Mouse (Mus musculus) bone marrow, adult 2 months (tissue): ENCODE measurements at regions not wholly inside any gene's neighbourhood (a gene's known extent, or its start where the extent isn't known, plus 50 kb on each side); places are given as distances from the start of the nearest gene placed in this dataset.

ENCODE experiments used
- H3K27ac ChIP-seq: fragments of 200-500 bp; 2 replicates; pipeline ENCODE4 v1.5.1; 2012; ENCODE audit warnings: low read depth, mild to moderate bottlenecking, control low read depth, inconsistent platforms, low read length; ENCODE audit not compliant: control insufficient read depth, poor library complexity, insufficient read depth
- H3K4me1 ChIP-seq: fragments of 200-500 bp; 2 replicates; pipeline ENCODE4 v1.6.1; 2011; ENCODE audit warnings: low read length; ENCODE audit not compliant: control insufficient read depth, insufficient read depth
- H3K4me3 ChIP-seq: fragments of 200-500 bp; replicated peaks from 2 replicates; pipeline ENCODE3; 2011; ENCODE audit warnings: mild to moderate bottlenecking, low read depth, low read length, control low read depth; ENCODE audit not compliant: control insufficient read depth
- CTCF ChIP-seq: fragments of 200-500 bp; IDR thresholded peaks from 2 replicates; pipeline ENCODE4 v1.5.1; 2011; ENCODE audit warnings: low read length, control low read depth; ENCODE audit not compliant: control insufficient read depth, insufficient read depth
- POLR2A ChIP-seq: fragments of 200-500 bp; IDR thresholded peaks from 2 replicates; pipeline ENCODE4 v1.6.1; 2011; ENCODE audit warnings: low read depth, mild to moderate bottlenecking, control low read depth, low read length, borderline replicate concordance; ENCODE audit not compliant: control insufficient read depth
- WGBS: fragments of 180-500 bp; shearing (Covaris S2); methylation state at CpG from one replicate; pipeline ENCODE4 v1.1.7; 2018; 5-methylcytosine and 5-hydroxymethylcytosine counted together

DNA sequence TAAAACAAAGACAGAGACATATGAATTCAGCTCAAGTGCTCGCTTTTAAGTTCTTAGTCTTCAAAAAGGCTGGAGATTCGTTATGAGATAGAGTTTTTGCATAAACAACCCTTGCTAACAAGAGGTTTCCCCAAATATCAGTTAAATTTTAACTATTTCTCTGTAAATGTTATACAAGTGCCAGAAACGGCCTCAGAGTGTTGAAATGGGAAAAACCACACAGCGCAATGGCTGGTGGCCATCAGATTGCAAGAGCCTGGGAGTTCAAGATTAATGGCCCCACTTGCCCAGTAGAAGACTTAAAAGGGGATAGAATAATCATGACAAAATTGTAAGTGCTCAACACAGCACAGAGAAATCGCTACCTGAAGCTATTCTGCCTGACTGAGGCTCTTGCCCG, 130.1 kb downstream of the Rpl36a-ps1 start:
- Histone ChIP-seq H3K4me1 (no peaks in the 10 kb centered on the region; the same call in 1 of the 2 replicates), H3K27ac (no peak overlapping the region), H3K4me3 (no peak overlapping the region)
- no peak for TF ChIP-seq POLR2A
- TF ChIP-seq CTCF = no peak
- WGBS = 58% methylated on average over 6 of the region's 6 CpGs

DNA sequence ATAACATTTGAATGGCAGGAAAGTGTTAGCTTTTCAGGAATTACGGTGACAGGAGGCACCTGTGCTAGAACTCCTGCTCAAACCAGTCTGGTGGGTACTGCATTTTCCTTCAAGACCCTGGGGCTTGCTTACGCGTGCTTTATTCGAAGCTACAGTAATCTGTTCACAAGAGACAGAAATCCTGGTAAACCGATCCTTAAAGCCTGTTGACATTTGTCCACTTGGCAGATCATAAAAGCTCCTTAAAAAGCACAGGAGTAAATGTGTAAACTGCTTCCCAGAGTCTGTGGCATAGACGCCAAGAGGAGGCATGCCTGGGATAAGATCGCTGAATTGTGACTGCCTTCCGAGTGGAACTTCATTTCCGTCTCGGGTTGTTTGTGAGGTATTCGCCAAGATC, 130.5 kb downstream of the Rpl36a-ps1 start:
- WGBS = 89% methylated on average over 11 of the region's 11 CpGs
- Histone ChIP-seq H3K4me3 (no peak overlapping the region), H3K27ac (no peak overlapping the region), H3K4me1 (no peaks in the 10 kb centered on the region; the same call in 1 of the 2 replicates)
- no peak for TF ChIP-seq CTCF
- no peak for TF ChIP-seq POLR2A

DNA sequence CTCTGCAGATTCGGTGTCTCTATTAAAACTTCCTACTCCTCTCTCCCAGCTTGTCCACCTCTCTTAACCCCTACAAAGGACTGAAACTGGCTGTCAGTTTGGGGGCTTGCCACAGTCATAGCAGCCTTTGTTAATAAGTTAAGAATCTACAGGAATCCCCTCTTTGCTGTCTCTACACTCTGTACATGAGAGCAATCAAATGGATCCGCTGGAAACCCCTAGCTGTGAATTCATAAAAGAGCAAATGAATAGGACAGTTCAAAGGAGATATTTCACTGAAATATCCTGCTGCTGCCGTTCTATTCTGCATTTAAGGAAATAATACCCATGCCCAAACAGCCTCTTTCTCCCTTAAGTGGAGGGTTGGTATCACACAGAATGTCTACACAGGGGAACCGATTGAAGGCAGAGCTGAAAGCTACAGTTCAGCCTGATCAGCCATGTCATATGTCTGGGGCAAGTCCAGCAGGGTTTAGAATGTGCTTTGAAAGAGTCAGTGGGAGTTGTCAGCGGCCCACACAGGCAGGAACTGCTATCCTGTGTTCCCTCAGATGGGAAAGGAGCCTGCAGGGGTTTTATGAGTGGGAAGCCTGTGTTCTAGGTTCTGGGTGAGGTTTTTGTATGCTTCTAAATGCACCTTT, 131.9 kb downstream of the Rpl36a-ps1 start:
- 75% methylated on average over 5 of the region's 5 CpGs for WGBS
- H3K4me3 ChIP-seq = no peak overlapping the region
- TF ChIP-seq CTCF (no peak), POLR2A (no peak)
- no peak overlapping the region for H3K27ac ChIP-seq
- no peaks in the 10 kb centered on the region; the same call in 1 of the 2 replicates for H3K4me1 ChIP-seq

DNA sequence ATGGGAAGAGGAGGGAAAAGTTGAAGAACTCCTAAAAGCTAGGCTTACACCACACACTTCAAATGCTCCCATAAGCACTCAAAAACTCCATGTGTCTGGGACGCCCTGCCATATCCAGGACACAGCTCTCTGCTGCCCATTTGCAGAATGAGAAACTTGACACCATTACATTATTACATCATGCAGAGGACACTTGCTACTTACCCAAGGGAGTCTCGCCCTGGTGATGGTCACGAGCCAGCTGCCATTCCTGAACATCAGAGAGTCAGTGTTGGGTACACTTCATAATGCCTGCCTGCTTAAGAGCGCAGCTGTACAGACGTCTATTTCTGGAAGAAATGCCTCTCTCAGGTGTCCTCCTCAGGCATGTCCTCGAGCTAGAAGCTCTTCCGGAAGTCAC, 135.3 kb downstream of the Rpl36a-ps1 start:
- Histone ChIP-seq H3K4me3 (no peak overlapping the region), H3K27ac (no peak overlapping the region), H3K4me1 (no peaks in the 10 kb centered on the region)
- WGBS = 85% methylated on average over 7 of the region's 7 CpGs
- TF ChIP-seq POLR2A (no peak), CTCF (no peak)

GRCm38 (mm10) chr14:98848500-98848899, 145.6 kb downstream of the Rpl36a-ps1 start:
- no peak for TF ChIP-seq POLR2A
- no peak for TF ChIP-seq CTCF
- H3K4me1 ChIP-seq = no peaks in the 10 kb centered on the region
- H3K4me3 ChIP-seq = no peak overlapping the region
- 26% methylated on average over 1 of the region's 1 CpGs for WGBS
- H3K27ac ChIP-seq = no peak overlapping the region

GRCm38 (mm10) chr14:98844221-98844620, 149.9 kb downstream of the Rpl36a-ps1 start:
- Histone ChIP-seq H3K4me1 (no peaks in the 10 kb centered on the region), H3K27ac (no peak overlapping the region), H3K4me3 (no peak overlapping the region)
- TF ChIP-seq CTCF (no peak), POLR2A (no peak)
- WGBS = 59% methylated on average over 2 of the region's 2 CpGs

DNA sequence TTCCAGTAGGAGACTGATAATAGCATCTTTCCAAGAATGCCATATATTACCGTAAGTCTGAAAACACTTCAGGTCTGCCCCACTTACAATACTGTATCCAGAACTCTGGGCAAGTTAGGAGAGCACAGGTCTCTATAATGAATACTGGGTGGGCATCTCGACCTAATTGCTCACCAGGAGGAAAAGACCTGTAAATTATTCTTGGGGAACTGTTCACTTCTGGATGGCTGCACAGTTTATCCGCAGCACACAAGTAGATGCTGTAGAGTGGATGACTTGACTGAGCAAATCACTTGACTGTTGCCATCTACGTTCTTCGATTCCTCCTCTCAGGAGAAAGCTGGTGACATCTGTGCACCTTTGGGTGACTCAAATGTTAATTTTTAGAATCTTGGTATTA, 159.8 kb downstream of the Rpl36a-ps1 start:
- H3K4me3 ChIP-seq = no peak overlapping the region
- WGBS = 78% methylated on average over 5 of the region's 5 CpGs
- no peaks in the 10 kb centered on the region for H3K4me1 ChIP-seq
- H3K27ac ChIP-seq = no peak overlapping the region
- TF ChIP-seq CTCF (no peak), POLR2A (no peak)

DNA sequence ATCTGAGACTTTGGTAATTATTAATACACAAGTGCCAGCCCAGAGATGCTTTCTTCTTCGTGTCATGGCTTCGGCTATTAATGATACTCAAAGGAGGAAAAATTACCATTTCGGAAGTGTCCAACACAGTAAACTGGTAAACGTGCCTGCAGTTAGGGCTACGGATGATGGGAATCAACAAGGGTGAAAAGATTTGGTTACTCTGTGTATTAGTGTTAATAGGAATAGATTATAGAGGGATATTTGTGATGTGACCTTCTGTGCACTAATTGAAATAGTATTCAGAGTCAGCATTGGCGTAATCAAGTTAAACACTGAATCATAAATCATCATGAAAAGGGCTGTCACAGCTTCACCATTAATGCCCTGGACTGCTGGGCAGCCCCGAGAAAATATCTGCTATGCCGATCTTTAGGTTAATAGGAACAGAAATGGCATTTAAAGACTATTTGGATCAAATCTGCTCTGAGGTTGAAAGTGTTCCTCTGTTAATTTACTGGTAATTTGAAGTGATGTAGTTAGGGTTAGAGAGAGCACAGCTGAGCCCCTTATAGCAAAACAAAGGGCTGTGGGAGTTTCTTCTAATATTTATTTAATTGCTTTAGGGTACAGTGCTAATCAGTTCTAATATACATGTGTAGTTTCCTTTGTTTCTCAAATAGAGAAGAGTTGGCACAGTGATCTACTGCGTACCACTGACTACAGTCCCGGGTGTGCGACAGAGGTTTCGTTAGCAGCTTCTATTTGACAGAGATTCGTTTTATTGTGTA, 160.7 kb downstream of the Rpl36a-ps1 start:
- Histone ChIP-seq H3K27ac (no peak overlapping the region), H3K4me3 (no peak overlapping the region), H3K4me1 (no peaks in the 10 kb centered on the region)
- no peak for TF ChIP-seq CTCF
- 88% methylated on average over 13 of the region's 13 CpGs for WGBS

DNA sequence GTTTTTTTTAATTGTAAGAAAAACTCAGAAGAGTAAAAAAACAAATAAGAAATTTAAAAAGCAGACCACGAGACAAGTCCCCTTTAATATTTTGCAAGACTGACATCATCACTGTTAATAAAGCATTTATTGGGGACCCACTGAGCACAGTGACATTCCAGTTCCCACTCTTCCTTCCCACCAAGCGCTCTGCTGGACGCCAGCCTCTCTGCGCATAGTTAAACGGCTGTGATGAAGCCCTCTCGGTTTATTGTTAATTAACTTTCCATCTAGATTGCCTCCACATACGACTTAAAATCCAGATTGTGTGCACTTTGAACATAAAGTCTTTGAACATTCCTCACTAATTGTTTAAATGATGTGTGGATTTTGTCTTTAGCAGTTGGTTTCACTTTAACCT, 161.7 kb downstream of the Rpl36a-ps1 start:
- H3K4me1 ChIP-seq = no peaks in the 10 kb centered on the region
- WGBS = 80% methylated on average over 7 of the region's 7 CpGs
- no peak for TF ChIP-seq POLR2A
- no peak for TF ChIP-seq CTCF
- H3K27ac ChIP-seq = no peak overlapping the region
- H3K4me3 ChIP-seq = no peak overlapping the region
